In genomic region chr11:110572548-110572947, GRCm38 (mm10) we compare ENCODE assay signal across 10 mouse cellular contexts.
DNase-seq lines count a peak whose midpoint lies in the region; ATAC-seq and TF ChIP-seq lines count a peak whose summit lies in the region.
"Had no signal": no experiment of that assay in that cellular context is flagged by ENCODE, and none has a peak within 500 bp of the region (broad histone marks: within the 10 kb centered on the region; RNA-seq: fewer than 3 reads in every experiment).

No protein-coding gene starts in this region.

- H3K27ac ChIP-seq in liver, adult 2 months (replicated peaks; ENCODE audit: insufficient read depth, low read depth, low read length): no peak overlapping the region
- no peak overlapping the region for H3K27ac ChIP-seq in liver, embryonic 12.5 days
- no peak overlapping the region for H3K27ac ChIP-seq in neural tube, embryonic 14.5 days (ENCODE audit: low read depth, low read length)
- H3K27ac ChIP-seq: embryonic facial prominence, embryonic 12.5 days had no signal

- H3K4me2 ChIP-seq in liver, embryonic 12.5 days: no peak overlapping the region
- H3K4me2 ChIP-seq in neural tube, embryonic 14.5 days (ENCODE audit: low read depth, low read length): no peak overlapping the region
- H3K4me2 ChIP-seq: embryonic facial prominence, embryonic 12.5 days had no signal

- 56% methylated on average over 10 of the region's 10 CpGs for WGBS in liver, adult 2 months
- WGBS in liver, embryonic 12.5 days (ENCODE audit: insufficient replicate concordance): 51% methylated on average over 10 of the region's 10 CpGs
- 61% methylated on average over 10 of the region's 10 CpGs for WGBS in neural tube, embryonic 14.5 days

- H3K9ac ChIP-seq in liver, adult 2 months (ENCODE audit: low read depth, low read length): no peak overlapping the region
- no peak overlapping the region for H3K9ac ChIP-seq in liver, embryonic 12.5 days
- no peak overlapping the region for H3K9ac ChIP-seq in neural tube, embryonic 14.5 days (replicated peaks; ENCODE audit: low read depth, low read length)
- H3K9ac ChIP-seq: embryonic facial prominence, embryonic 12.5 days had no signal

- H3K27me3 ChIP-seq in liver, adult 2 months (ENCODE audit: control insufficient read depth, insufficient read depth, low read length): no peaks in the 10 kb centered on the region
- H3K27me3 ChIP-seq in liver, embryonic 12.5 days (replicated peaks): no peaks in the 10 kb centered on the region
- no peaks in the 10 kb centered on the region for H3K27me3 ChIP-seq in neural tube, embryonic 14.5 days (ENCODE audit: control insufficient read depth, insufficient read depth, low read length)
- H3K27me3 ChIP-seq: embryonic facial prominence, embryonic 12.5 days had no signal

- TF ChIP-seq POLR2A in liver, adult 2 months (IDR thresholded peaks at IDR 0.05; ENCODE audit: extremely low read depth, insufficient read depth, low read length): no peak

- peak; percentile 80 for TF ChIP-seq CTCF in liver, adult 2 months (IDR thresholded peaks at IDR 0.05; ENCODE audit: low read depth, low read length)

- no peaks in the 10 kb centered on the region for H3K9me3 ChIP-seq in liver, embryonic 12.5 days (replicated peaks)
- H3K9me3 ChIP-seq in neural tube, embryonic 14.5 days (ENCODE audit: control insufficient read depth, low read length): no peaks in the 10 kb centered on the region
- H3K9me3 ChIP-seq: embryonic facial prominence, embryonic 12.5 days had no signal

- H3K4me1 ChIP-seq in liver, adult 2 months (ENCODE audit: control insufficient read depth, insufficient read depth, low read length): no peaks in the 10 kb centered on the region
- H3K4me1 ChIP-seq in liver, embryonic 12.5 days: no peaks in the 10 kb centered on the region
- no peaks in the 10 kb centered on the region for H3K4me1 ChIP-seq in neural tube, embryonic 14.5 days (ENCODE audit: control insufficient read depth, insufficient read depth, low read length)
- H3K4me1 ChIP-seq: embryonic facial prominence, embryonic 12.5 days had no signal

- H3K36me3 ChIP-seq in liver, adult 2 months (ENCODE audit: control insufficient read depth, insufficient read depth, low read length): no peaks in the 10 kb centered on the region
- no peaks in the 10 kb centered on the region for H3K36me3 ChIP-seq in liver, embryonic 12.5 days
- no peaks in the 10 kb centered on the region for H3K36me3 ChIP-seq in neural tube, embryonic 14.5 days (ENCODE audit: control insufficient read depth, insufficient read depth, low read length)
- H3K36me3 ChIP-seq: embryonic facial prominence, embryonic 12.5 days had no signal

- ATAC-seq in liver, embryonic 12.5 days: no peak
- peak; percentile 71; the same call in 1 of the 2 replicates for ATAC-seq in neural tube, embryonic 14.5 days (ENCODE audit: low read depth)

- intact Hi-C loops in left cerebral cortex, postnatal 14 days (cut with DNase I): loop anchor here (2.0 to 5.0 kb wide), 2 partner anchors 470 to 492 kb away; no protein-coding TSS in a partner anchor

- H3K79me2 ChIP-seq in liver, adult 2 months (ENCODE audit: control insufficient read depth, insufficient read depth, low read length): no peaks in the 10 kb centered on the region

- H3K4me3 ChIP-seq in liver, adult 2 months (ENCODE audit: insufficient read depth, low read depth, low read length): no peak overlapping the region
- H3K4me3 ChIP-seq in liver, embryonic 12.5 days: no peak overlapping the region
- no peak overlapping the region for H3K4me3 ChIP-seq in neural tube, embryonic 14.5 days (ENCODE audit: low read depth, low read length)
- H3K4me3 ChIP-seq: embryonic facial prominence, embryonic 12.5 days; myocyte had no signal

- DNase-seq in liver, adult 2 months (ENCODE audit: extremely low read depth, low read depth, low spot score): peak; percentile 20
- peak; percentile 62 for DNase-seq in adrenal gland, postnatal 10 days
- DNase-seq in fibroblast of lung, adult 2 months (ENCODE audit: low read depth): peak; percentile 46
- DNase-seq in induced T-regulatory cell, adult 2 months (ENCODE audit: low read depth): peak; percentile 6
- DNase-seq in left cerebral cortex, postnatal 14 days (ENCODE audit: low spot score in 2 of 2): peak; percentile 74 to 75
- no peak for DNase-seq in MN1 (ENCODE audit: low spot score)
